Mouse (Mus musculus) layer of hippocampus, adult 18-20 months (tissue): Measurements from ENCODE around the gene C130026I21Rik. TPM values are rescaled to one million over a fixed set of nuclear protein-coding genes. Genes with fewer than 3 reads are reported as not detected.
"Not testable (repeated sequence)": the region's sequence is repeated elsewhere in the genome, so short reads cannot be mapped to it uniquely, and the experiment has no call there.

Experiments used
- DNase-seq, 2 experiments: peaks; one replicate each; pipeline ENCODE4 v3.0.0; 2022; ENCODE audit warnings: low spot score in 2 of 2
- total RNA-seq, 2 experiments: library from RNA; stranded (reverse); gene quantifications; 2 replicates each; pipeline ENCODE4 v1.2.3; 2021

The C130026I21Rik gene
- total RNA-seq, 2 experiments from 2014 or later, result 0.50 to 0.86 TPM

- DNase-seq, result not testable (repeated sequence)
Measured at GRCm38 (mm10) chr1:85035801-85036200, 234.6 kb downstream of the C130026I21Rik start.

GRCm38 (mm10) chr1:85034394-85034793 is 236.0 kb downstream of the C130026I21Rik start:
- DNase-seq, result not testable (repeated sequence)

GRCm38 (mm10) chr1:85033616-85034015 is 236.8 kb downstream of the C130026I21Rik start:
- not testable (repeated sequence) for DNase-seq

GRCm38 (mm10) chr1:85030211-85030610 is 240.2 kb downstream of the C130026I21Rik start:
- DNase-seq, result not testable (repeated sequence)

- not testable (repeated sequence) for DNase-seq
Measured at GRCm38 (mm10) chr1:85011933-85012332, 258.4 kb downstream of the C130026I21Rik start.

GRCm38 (mm10) chr1:85010947-85011346 is 259.4 kb downstream of the C130026I21Rik start:
- DNase-seq, result not testable (repeated sequence)

GRCm38 (mm10) chr1:85007737-85008136 is 262.6 kb downstream of the C130026I21Rik start:
- DNase-seq, result not testable (repeated sequence)

- DNase-seq, result not testable (repeated sequence)
Measured at GRCm38 (mm10) chr1:84999241-84999640, 271.1 kb downstream of the C130026I21Rik start.

GRCm38 (mm10) chr1:84996305-84996704 is 274.1 kb downstream of the C130026I21Rik start:
- not testable (repeated sequence) for DNase-seq

GRCm38 (mm10) chr1:84994461-84994860 is 275.9 kb downstream of the C130026I21Rik start:
- DNase-seq, result not testable (repeated sequence)

- not testable (repeated sequence) for DNase-seq
Measured at GRCm38 (mm10) chr1:84993688-84994319, 276.6 kb downstream of the C130026I21Rik start.

- not testable (repeated sequence) for DNase-seq
Measured at GRCm38 (mm10) chr1:84993235-84993634, 277.1 kb downstream of the C130026I21Rik start.

- DNase-seq, result not testable (repeated sequence)
Measured at GRCm38 (mm10) chr1:84992827-84993226, 277.5 kb downstream of the C130026I21Rik start.

- not testable (repeated sequence) for DNase-seq
Measured at GRCm38 (mm10) chr1:84989044-84989443, 281.3 kb downstream of the C130026I21Rik start.

- DNase-seq, result not testable (repeated sequence)
Measured at GRCm38 (mm10) chr1:84987729-84988128, 282.6 kb downstream of the C130026I21Rik start.

GRCm38 (mm10) chr1:84961779-84962178 is 308.6 kb downstream of the C130026I21Rik start:
- not testable (repeated sequence) for DNase-seq

GRCm38 (mm10) chr1:84957713-84958112 is 312.7 kb downstream of the C130026I21Rik start:
- DNase-seq, result not testable (repeated sequence)

- not testable (repeated sequence) for DNase-seq
Measured at GRCm38 (mm10) chr1:84956771-84957170, 313.6 kb downstream of the C130026I21Rik start.

- peak in 1 of 2 experiments; percentile 16 for DNase-seq
Measured at GRCm38 (mm10) chr1:84952456-84953181, 317.7 kb downstream of the C130026I21Rik start.

- DNase-seq, result no peak
Measured at GRCm38 (mm10) chr1:84951566-84951965, 318.8 kb downstream of the C130026I21Rik start.

GRCm38 (mm10) chr1:84947390-84947789 is 323.0 kb downstream of the C130026I21Rik start:
- DNase-seq, result no peak

GRCm38 (mm10) chr1:84945950-84946349 is 324.4 kb downstream of the C130026I21Rik start:
- DNase-seq, result no peak
